Mouse (Mus musculus): ENCODE measurements at regions not wholly inside any gene's neighbourhood (a gene's known extent, or its start where the extent isn't known, plus 50 kb on each side); places are given as distances from the start of the nearest gene placed in this dataset.

GRCm38 (mm10) chr7:75360874-75361273 lies 51.8 kb upstream of the Sv2b start:
- intact Hi-C loops (cut with DNase I): no loop called here
- DNase-seq: no peak

GRCm38 (mm10) chr7:75362541-75362940 lies 53.5 kb upstream of the Sv2b start:
- DNase-seq: no peak
- intact Hi-C loops (cut with DNase I): no loop called here

GRCm38 (mm10) chr7:75365480-75365879 lies 56.4 kb upstream of the Sv2b start:
- intact Hi-C loops (cut with DNase I): no loop called here
- no peak for DNase-seq

GRCm38 (mm10) chr7:75366285-75366882 lies 57.3 kb upstream of the Sv2b start:
- intact Hi-C loops (cut with DNase I): loop anchor here (1.0 kb wide), 1 partner anchor 231 kb away; no protein-coding TSS in a partner anchor
- DNase-seq: peak; percentile 70 to 73

- DNase-seq: no peak
- intact Hi-C loops (cut with DNase I): no loop called here
Observed at GRCm38 (mm10) chr7:75368315-75368714, 59.3 kb upstream of the Sv2b start.

GRCm38 (mm10) chr7:75369366-75369765 lies 60.3 kb upstream of the Sv2b start:
- intact Hi-C loops (cut with DNase I): no loop called here
- DNase-seq: no peak

- peak; percentile 71 to 78 for DNase-seq
- intact Hi-C loops (cut with DNase I): loop anchor here (5.0 kb wide), 1 partner anchor 186 kb away; no protein-coding TSS in a partner anchor
Observed at GRCm38 (mm10) chr7:75370595-75371519, 61.8 kb upstream of the Sv2b start.

- intact Hi-C loops (cut with DNase I): loop anchor here (5.0 kb wide), 1 partner anchor 186 kb away; no protein-coding TSS in a partner anchor
- no peak for DNase-seq
Observed at GRCm38 (mm10) chr7:75371520-75371876, 62.4 kb upstream of the Sv2b start.

GRCm38 (mm10) chr7:75371991-75372390 lies 62.9 kb upstream of the Sv2b start:
- no peak for DNase-seq
- intact Hi-C loops (cut with DNase I): loop anchor here (5.0 kb wide), 1 partner anchor 185 kb away; no protein-coding TSS in a partner anchor

- intact Hi-C loops (cut with DNase I): loop anchor here (5.0 kb wide), 1 partner anchor 184 kb away; no protein-coding TSS in a partner anchor
- no peak for DNase-seq
Observed at GRCm38 (mm10) chr7:75372892-75373444, 63.9 kb upstream of the Sv2b start.

GRCm38 (mm10) chr7:75374506-75374905 lies 65.4 kb upstream of the Sv2b start:
- no peak for DNase-seq
- intact Hi-C loops (cut with DNase I): loop anchor here (5.0 kb wide), 1 partner anchor 183 kb away; no protein-coding TSS in a partner anchor

- intact Hi-C loops (cut with DNase I): no loop called here
- no peak for DNase-seq
Observed at GRCm38 (mm10) chr7:75379595-75379994, 70.5 kb upstream of the Sv2b start.

GRCm38 (mm10) chr7:75384506-75384911 lies 70.8 kb upstream of the Akap13 start:
- no peak for DNase-seq
- intact Hi-C loops (cut with DNase I): no loop called here

- no peak for DNase-seq
- intact Hi-C loops (cut with DNase I): no loop called here
Observed at GRCm38 (mm10) chr7:75387033-75387432, 68.3 kb upstream of the Akap13 start.

GRCm38 (mm10) chr7:75387821-75388431 lies 67.4 kb upstream of the Akap13 start:
- DNase-seq: no peak
- intact Hi-C loops (cut with DNase I): no loop called here

- intact Hi-C loops (cut with DNase I): no loop called here
- no peak for DNase-seq
Observed at GRCm38 (mm10) chr7:75390162-75390561, 65.2 kb upstream of the Akap13 start.

- DNase-seq: no peak
- intact Hi-C loops (cut with DNase I): no loop called here
Observed at GRCm38 (mm10) chr7:75392783-75393182, 62.6 kb upstream of the Akap13 start.

GRCm38 (mm10) chr7:75393466-75393865 lies 61.9 kb upstream of the Akap13 start:
- DNase-seq: no peak
- intact Hi-C loops (cut with DNase I): no loop called here

- DNase-seq: no peak
- intact Hi-C loops (cut with DNase I): loop anchor here (5.0 kb wide), 2 partner anchors 62 to 162 kb away; partner anchors contain the start of gene Akap13
Observed at GRCm38 (mm10) chr7:75394866-75395580, 60.3 kb upstream of the Akap13 start.

- DNase-seq: peak in 1 of 2 experiments; percentile 43
- intact Hi-C loops (cut with DNase I): loop anchor here (5.0 kb wide), 2 partner anchors 60 to 160 kb away; partner anchors contain the start of gene Akap13
Observed at GRCm38 (mm10) chr7:75397559-75397958, 57.8 kb upstream of the Akap13 start.
